ENCODE assay signal across 23 mouse cellular contexts in genomic region chr2:122780447-122780846, GRCm38 (mm10). TPM values are rescaled to one million over a fixed set of nuclear protein-coding genes. Genes with fewer than 3 reads are reported as not detected.
DNase-seq lines count a peak whose midpoint lies in the region; ATAC-seq and TF ChIP-seq lines count a peak whose summit lies in the region.
"Had no signal": no experiment of that assay in that cellular context is flagged by ENCODE, and none has a peak within 500 bp of the region (broad histone marks: within the 10 kb centered on the region; RNA-seq: fewer than 3 reads in every experiment).

No protein-coding gene starts in this region.

- WGBS in liver, adult 2 months = under 1% methylated on average over 3 of the region's 3 CpGs
- 81% methylated on average over 3 of the region's 3 CpGs for WGBS in hindbrain, embryonic 14.5 days

- no peak overlapping the region for H3K4me3 ChIP-seq in liver, adult 2 months (ENCODE audit: insufficient read depth, low read depth, low read length)
- no peak overlapping the region for H3K4me3 ChIP-seq in bone marrow macrophage, adult 2 months (ENCODE audit: insufficient read depth, low read length)
- H3K4me3 ChIP-seq in hindbrain, embryonic 14.5 days (replicated peaks; ENCODE audit: low read length) = no peak overlapping the region
- H3K4me3 ChIP-seq: embryonic facial prominence, embryonic 12.5 days; heart, adult 2 months; heart, embryonic 15.5 days; hindbrain, embryonic 10.5 days; hindbrain, embryonic 15.5 days had no signal

- H3K4me1 ChIP-seq in liver, adult 2 months (ENCODE audit: control insufficient read depth, insufficient read depth, low read length) = peaks cover 42% of the 10 kb centered on the region
- peaks cover 58% of the 10 kb centered on the region for H3K4me1 ChIP-seq in bone marrow macrophage, adult 2 months (ENCODE audit: control insufficient read depth, insufficient read depth, low read length)
- H3K4me1 ChIP-seq in hindbrain, embryonic 14.5 days (replicated peaks; ENCODE audit: control insufficient read depth, insufficient read depth, low read length) = no peaks in the 10 kb centered on the region
- H3K4me1 ChIP-seq: embryonic facial prominence, embryonic 12.5 days; heart, embryonic 15.5 days; hindbrain, embryonic 10.5 days; hindbrain, embryonic 15.5 days had no signal

- peak overlapping the region; percentile 48 for H3K27ac ChIP-seq in liver, adult 2 months (replicated peaks; ENCODE audit: insufficient read depth, low read depth, low read length)
- H3K27ac ChIP-seq in bone marrow macrophage, adult 2 months (ENCODE audit: insufficient read depth, low read depth, low read length) = peak overlapping the region; percentile 78
- H3K27ac ChIP-seq in hindbrain, embryonic 14.5 days = no peak overlapping the region
- H3K27ac ChIP-seq: embryonic facial prominence, embryonic 12.5 days; heart, adult 2 months; heart, embryonic 15.5 days; hindbrain, embryonic 10.5 days; hindbrain, embryonic 15.5 days had no signal

- no peak for TF ChIP-seq CTCF in liver, adult 2 months (IDR thresholded peaks at IDR 0.05; ENCODE audit: low read depth, low read length)
- TF ChIP-seq CTCF in bone marrow macrophage, adult 2 months (IDR thresholded peaks at IDR 0.05; ENCODE audit: low read depth, low read length) = no peak

- no peak for DNase-seq in liver, adult 2 months (ENCODE audit: extremely low read depth, low read depth, low spot score)
- DNase-seq in liver (no peak), 416B (ENCODE audit: low read depth) (peak; percentile 17)
- DNase-seq in cerebellum, postnatal 14 days = no peak
- no peak for DNase-seq in hindbrain, embryonic 14.5 days (ENCODE audit: low spot score)
- no peak for DNase-seq in yolk sac, embryonic 10.5 days (ENCODE audit: low spot score)
- DNase-seq: adrenal gland, adult 8-10 months; B cell, adult 2 months; cerebellum, adult 11-12 months; cerebellum, adult 9-10 months; cerebellum, postnatal 36 days; gastrocnemius, postnatal 36 days; heart, adult 2 months had no signal

- ATAC-seq in megakaryocyte, adult 5-6 weeks (ENCODE audit: poor library complexity, severe bottlenecking) = peak; percentile 90
- no peak for ATAC-seq in hindbrain, embryonic 14.5 days (ENCODE audit: low FRiP score)
- ATAC-seq: CD4-positive, CD25-positive, alpha-beta regulatory T cell, adult 4 months; forebrain, embryonic 16.5 days had no signal

- TF ChIP-seq POLR2A in liver, adult 2 months (IDR thresholded peaks at IDR 0.05; ENCODE audit: extremely low read depth, insufficient read depth, low read length) = no peak
- no peak for TF ChIP-seq POLR2A in bone marrow macrophage, adult 2 months (IDR thresholded peaks at IDR 0.05; ENCODE audit: borderline replicate concordance, low read depth, low read length)

- H3K9me3 ChIP-seq in hindbrain, embryonic 14.5 days (ENCODE audit: control insufficient read depth, low read length) = no peaks in the 10 kb centered on the region
- H3K9me3 ChIP-seq: embryonic facial prominence, embryonic 12.5 days; G1E; heart, embryonic 15.5 days; hindbrain, embryonic 10.5 days; hindbrain, embryonic 15.5 days had no signal

- no peak overlapping the region for H3K4me2 ChIP-seq in hindbrain, embryonic 14.5 days (replicated peaks)
- H3K4me2 ChIP-seq: embryonic facial prominence, embryonic 12.5 days; heart, embryonic 11.5 days; heart, embryonic 15.5 days; hindbrain, embryonic 15.5 days had no signal

- no peaks in the 10 kb centered on the region for H3K27me3 ChIP-seq in liver, adult 2 months (ENCODE audit: control insufficient read depth, insufficient read depth, low read length)
- H3K27me3 ChIP-seq in hindbrain, embryonic 14.5 days (ENCODE audit: control insufficient read depth, insufficient read depth, low read length) = no peaks in the 10 kb centered on the region
- H3K27me3 ChIP-seq: embryonic facial prominence, embryonic 12.5 days; heart, embryonic 15.5 days; hindbrain, embryonic 15.5 days had no signal

- no peak overlapping the region for H3K9ac ChIP-seq in liver, adult 2 months (ENCODE audit: low read depth, low read length)
- H3K9ac ChIP-seq in hindbrain, embryonic 14.5 days = no peak overlapping the region
- H3K9ac ChIP-seq: embryonic facial prominence, embryonic 12.5 days; heart, embryonic 15.5 days; hindbrain, embryonic 15.5 days had no signal

- H3K79me2 ChIP-seq in liver, adult 2 months (ENCODE audit: control insufficient read depth, insufficient read depth, low read length) = peaks cover 19% of the 10 kb centered on the region; the same call in 1 of the 2 replicates

- peaks cover 1% of the 10 kb centered on the region; the same call in 1 of the 2 replicates for H3K36me3 ChIP-seq in liver, adult 2 months (ENCODE audit: control insufficient read depth, insufficient read depth, low read length)
- H3K36me3 ChIP-seq in hindbrain, embryonic 14.5 days (replicated peaks; ENCODE audit: control insufficient read depth, insufficient read depth) = no peaks in the 10 kb centered on the region
- H3K36me3 ChIP-seq: embryonic facial prominence, embryonic 12.5 days; G1E; heart, embryonic 15.5 days; hindbrain, embryonic 10.5 days; hindbrain, embryonic 15.5 days had no signal

RNA-seq across cellular contexts. Expression of gene Sqor, which starts 15.4 kb away (rescaled TPM):
- 332 and 378 TPM in 2 replicates for total RNA-seq in liver, adult 2 months (2014; rRNA removed)
- 162 and 165 TPM in 2 replicates for polyA plus RNA-seq in liver, adult 2 months (2012; rRNA removed)
- polyA plus RNA-seq in bone marrow macrophage, adult 2 months (2012; ENCODE audit: insufficient read depth, insufficient read length, missing spikeins) = 111 and 118 TPM in 2 replicates
- 106 and 117 TPM in 2 replicates for total RNA-seq in megakaryocyte, adult 5-6 weeks (2015)
- total RNA-seq in megakaryocyte, adult 5-6 weeks (2017) = 167 and 173 TPM in 2 replicates
- 2.8 and 3.1 TPM in 2 replicates for polyA plus RNA-seq in hindbrain, embryonic 14.5 days (2014; fragmentation: Nextera tagmentation; extraction: Ambion mirVana)

RNA-seq across cellular contexts. Expression of gene Bloc1s6, which starts 42.1 kb away (rescaled TPM):
- 7.7 and 8.5 TPM in 2 replicates for total RNA-seq in liver, adult 2 months (2014; rRNA removed)
- polyA plus RNA-seq in liver, adult 2 months (2012; rRNA removed) = 11.1 and 17.2 TPM in 2 replicates
- polyA plus RNA-seq in bone marrow macrophage, adult 2 months (2012; ENCODE audit: insufficient read depth, insufficient read length, missing spikeins) = 48.0 and 48.8 TPM in 2 replicates
- 12.0 and 12.9 TPM in 2 replicates for total RNA-seq in megakaryocyte, adult 5-6 weeks (2015)
- 24.1 and 30.4 TPM in 2 replicates for total RNA-seq in megakaryocyte, adult 5-6 weeks (2017)
- polyA plus RNA-seq in hindbrain, embryonic 14.5 days (2014; fragmentation: Nextera tagmentation; extraction: Ambion mirVana) = 78.4 and 91.7 TPM in 2 replicates

Comparison
In these comparisons a context has a peak if more than half of its experiments do, and no peak if none do; other contexts are left out.
1. RNA of gene Sqor, which starts 15.4 kb away (polyA plus RNA-seq): 162 to 165 TPM in liver, adult 2 months and 111 to 118 TPM in bone marrow macrophage, adult 2 months; 2.8 to 3.1 TPM in hindbrain, embryonic 14.5 days; every median in the first group is over 10 times any median in the second.